Mouse (Mus musculus): ENCODE measurements around the gene Fbxo24. TPM values are rescaled to one million over a fixed set of nuclear protein-coding genes. Genes with fewer than 3 reads are reported as not detected.
"Not testable (repeated sequence)": the region's sequence is repeated elsewhere in the genome, so short reads cannot be mapped to it uniquely, and the experiment has no call there.

Fbxo24 gene
- polyA plus RNA-seq, 1 experiment from 2014 or later, result 0.09 TPM

DNA sequence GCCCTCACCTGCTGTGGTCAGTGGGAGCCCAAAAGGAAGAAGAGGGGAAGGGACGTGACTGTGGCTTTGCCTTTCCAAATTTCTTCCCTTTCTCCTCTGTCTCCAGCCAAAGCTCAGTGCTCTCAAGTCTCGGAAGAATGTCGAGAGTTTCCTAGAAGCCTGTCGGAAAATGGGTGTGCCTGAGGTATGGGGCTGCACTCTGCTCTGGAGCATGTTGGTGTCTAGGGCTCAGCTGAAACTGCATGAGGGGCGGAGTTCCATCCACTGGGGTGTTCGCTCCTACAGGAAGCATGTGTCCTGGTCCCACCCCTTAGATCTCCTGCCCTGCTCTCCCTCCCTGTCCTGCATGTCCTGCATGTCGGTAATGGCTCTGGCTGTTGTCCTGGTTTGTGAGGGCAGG, 10.7 kb upstream of the Fbxo24 start:
- Histone ChIP-seq H3K27ac (no peak overlapping the region), H3K9me3 (no peaks in the 10 kb centered on the region), H3K4me3 (no peak overlapping the region), H3K36me3 (peaks cover 78% of the 10 kb centered on the region), H3K9ac (no peak overlapping the region), H3K4me2 (no peak overlapping the region), H3K4me1 (peaks cover 9% of the 10 kb centered on the region), H3K27me3 (peaks cover 15% of the 10 kb centered on the region)
- ATAC-seq (ENCODE audit: insufficient number of reproducible peaks, low FRiP score, low TSS enrichment, low read depth), result no peak
- WGBS, result 75% methylated on average over 7 of the region's 7 CpGs

- no peak overlapping the region for H3K4me2 ChIP-seq
- H3K4me3 ChIP-seq, result no peak overlapping the region
- 67% methylated on average over 12 of the region's 12 CpGs for WGBS
- H3K27me3 ChIP-seq, result no peaks in the 10 kb centered on the region
- H3K36me3 ChIP-seq, result peaks cover 45% of the 10 kb centered on the region
- H3K27ac ChIP-seq, result 0 out of 2 replicates have a peak overlapping the region, but pooled peaks have one; percentile 3
- no peak for ATAC-seq (ENCODE audit: insufficient number of reproducible peaks, low FRiP score, low TSS enrichment, low read depth)
- H3K4me1 ChIP-seq, result peaks cover 38% of the 10 kb centered on the region
- H3K9me3 ChIP-seq, result no peaks in the 10 kb centered on the region
- H3K9ac ChIP-seq, result no peak overlapping the region
Observed at GRCm38 (mm10) chr5:137633397-137634084, 4.7 kb upstream of the Fbxo24 start.

DNA sequence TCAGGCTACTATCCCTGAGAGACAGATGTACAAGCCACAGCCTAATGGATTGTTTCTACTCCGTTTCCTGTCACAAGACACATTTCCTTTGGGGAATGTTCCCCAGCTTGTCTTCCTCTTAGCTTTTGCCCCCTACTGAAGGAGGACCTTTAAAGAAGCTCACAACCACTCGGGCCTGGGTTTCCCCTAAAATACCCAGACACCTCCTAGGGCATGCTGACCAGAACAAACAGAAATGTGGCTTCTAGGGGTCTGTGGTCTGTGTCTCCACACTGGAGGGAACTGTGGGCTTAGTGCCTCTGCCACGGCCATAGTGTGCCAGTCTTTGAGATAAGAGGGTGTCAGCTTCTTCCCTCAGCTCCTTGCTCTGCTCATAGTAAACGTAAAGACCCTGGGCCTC, 2.8 kb upstream of the Fbxo24 start:
- H3K27ac ChIP-seq, result peak overlapping the region; percentile 43; the same call in 1 of the 2 replicates
- peaks cover 44% of the 10 kb centered on the region for H3K4me1 ChIP-seq
- WGBS, result 65% methylated on average over 4 of the region's 4 CpGs
- ATAC-seq (ENCODE audit: insufficient number of reproducible peaks, low FRiP score, low TSS enrichment, low read depth), result no peak
- no peak overlapping the region; the same call in 1 of the 2 replicates for H3K4me3 ChIP-seq
- no peak overlapping the region for H3K4me2 ChIP-seq
- peaks cover 25% of the 10 kb centered on the region for H3K36me3 ChIP-seq
- H3K9ac ChIP-seq, result no peak overlapping the region
- no peaks in the 10 kb centered on the region for H3K27me3 ChIP-seq
- H3K9me3 ChIP-seq, result no peaks in the 10 kb centered on the region

GRCm38 (mm10) chr5:137631171-137631570, 2.4 kb upstream of the Fbxo24 start:
- peaks cover 21% of the 10 kb centered on the region for H3K36me3 ChIP-seq
- no peak overlapping the region; the same call in 1 of the 2 replicates for H3K4me3 ChIP-seq
- peaks cover 44% of the 10 kb centered on the region for H3K4me1 ChIP-seq
- peak overlapping the region; percentile 91 for H3K27ac ChIP-seq
- no peak overlapping the region for H3K9ac ChIP-seq
- no peaks in the 10 kb centered on the region for H3K9me3 ChIP-seq
- ATAC-seq (ENCODE audit: insufficient number of reproducible peaks, low FRiP score, low TSS enrichment, low read depth), result no peak
- H3K4me2 ChIP-seq, result peak overlapping the region; percentile 88; the same call in 1 of the 2 replicates
- 61% methylated on average over 9 of the region's 9 CpGs for WGBS
- no peaks in the 10 kb centered on the region for H3K27me3 ChIP-seq

DNA sequence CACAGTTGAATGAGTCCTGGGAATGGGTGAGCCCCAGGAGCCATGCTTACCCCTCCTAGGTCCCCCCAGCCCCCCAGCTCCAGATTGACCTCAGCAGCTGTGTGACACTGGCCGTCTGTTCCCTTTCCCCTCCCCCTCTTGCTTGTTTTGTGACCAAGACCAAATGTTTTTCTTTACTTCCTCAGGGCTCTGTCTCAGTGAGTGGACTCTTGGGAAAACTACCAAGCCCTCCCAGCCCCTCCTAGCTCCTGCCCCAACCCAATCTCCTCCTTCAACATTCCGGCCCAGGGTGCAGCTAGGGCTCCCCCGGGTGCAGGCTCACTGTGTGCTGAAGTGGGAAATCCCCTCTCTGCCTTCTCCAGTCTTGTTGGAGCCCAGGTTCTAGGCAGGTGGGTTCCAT, 1.8 kb upstream of the Fbxo24 start:
- Histone ChIP-seq H3K27ac (peak overlapping the region; percentile 91), H3K36me3 (peaks cover 16% of the 10 kb centered on the region), H3K27me3 (no peaks in the 10 kb centered on the region), H3K9me3 (no peaks in the 10 kb centered on the region), H3K4me2 (peak overlapping the region; percentile 88), H3K4me1 (peaks cover 44% of the 10 kb centered on the region), H3K9ac (0 out of 2 replicates have a peak overlapping the region, but pooled peaks have one; percentile 79), H3K4me3 (peak overlapping the region; percentile 98)
- 17% methylated on average over 3 of the region's 3 CpGs for WGBS
- no peak for ATAC-seq (ENCODE audit: insufficient number of reproducible peaks, low FRiP score, low TSS enrichment, low read depth)

- Histone ChIP-seq H3K9me3 (no peaks in the 10 kb centered on the region), H3K4me2 (peak overlapping the region; percentile 88), H3K27ac (peak overlapping the region; percentile 91), H3K4me1 (peaks cover 44% of the 10 kb centered on the region), H3K9ac (peak overlapping the region; percentile 79; the same call in 1 of the 2 replicates), H3K4me3 (peak overlapping the region; percentile 98), H3K27me3 (no peaks in the 10 kb centered on the region), H3K36me3 (peaks cover 11% of the 10 kb centered on the region)
- WGBS, result 14% methylated on average over 6 of the region's 6 CpGs
- ATAC-seq (ENCODE audit: insufficient number of reproducible peaks, low FRiP score, low TSS enrichment, low read depth), result no peak
Observed at GRCm38 (mm10) chr5:137629906-137630545, 1.2 kb upstream of the Fbxo24 start.

- 0% methylated on average over 23 of the region's 23 CpGs for WGBS
- ATAC-seq (ENCODE audit: insufficient number of reproducible peaks, low FRiP score, low TSS enrichment, low read depth), result no peak
- H3K4me1 ChIP-seq, result peaks cover 49% of the 10 kb centered on the region
Observed at GRCm38 (mm10) chr5:137629306-137629721, 512 bp upstream of the Fbxo24 start.

DNA sequence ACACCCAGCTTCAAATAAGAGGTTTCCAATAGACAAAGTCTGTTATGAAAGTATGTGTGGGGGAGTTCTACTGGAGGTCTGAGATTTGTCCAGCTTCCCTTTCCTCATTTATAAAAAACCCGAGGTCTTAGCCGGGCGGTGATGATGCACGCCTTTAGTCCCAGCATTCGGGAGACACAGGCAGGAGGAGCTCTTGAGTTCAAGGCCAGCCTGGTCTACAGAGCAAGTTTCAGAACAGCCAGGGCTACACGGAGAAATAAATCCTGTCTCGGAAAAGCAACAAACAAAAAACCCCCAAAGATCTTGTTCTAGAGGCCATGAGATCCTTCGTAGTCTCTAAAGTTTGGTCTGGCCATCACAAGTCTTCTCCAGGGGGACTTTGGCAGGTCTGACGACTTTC, 811 bp downstream of the Fbxo24 start:
- Histone ChIP-seq H3K9me3 (no peaks in the 10 kb centered on the region), H3K4me3 (peak overlapping the region; percentile 98), H3K9ac (peak overlapping the region; percentile 35), H3K4me2 (peak overlapping the region; percentile 52), H3K4me1 (peaks cover 44% of the 10 kb centered on the region), H3K36me3 (no peaks in the 10 kb centered on the region; the same call in 1 of the 2 replicates), H3K27ac (peak overlapping the region; percentile 84), H3K27me3 (no peaks in the 10 kb centered on the region)
- ATAC-seq (ENCODE audit: insufficient number of reproducible peaks, low FRiP score, low TSS enrichment, low read depth), result no peak
- under 1% methylated on average over 9 of the region's 9 CpGs for WGBS

More at GRCm38 (mm10) chr5:137629306-137629721, 512 bp upstream of the Fbxo24 start:
- peak overlapping the region; percentile 98 for H3K4me3 ChIP-seq
- peak overlapping the region; percentile 88 for H3K4me2 ChIP-seq
- H3K9me3 ChIP-seq, result no peaks in the 10 kb centered on the region
- peak overlapping the region; percentile 91 for H3K27ac ChIP-seq
- H3K27me3 ChIP-seq, result no peaks in the 10 kb centered on the region
- peaks cover 10% of the 10 kb centered on the region for H3K36me3 ChIP-seq
- H3K9ac ChIP-seq, result peak overlapping the region; percentile 79

GRCm38 (mm10) chr5:137623937-137624530, 4.8 kb downstream of the Fbxo24 start:
- Histone ChIP-seq H3K9ac (no peak overlapping the region), H3K27me3 (no peaks in the 10 kb centered on the region), H3K27ac (no peak overlapping the region), H3K4me2 (no peak overlapping the region), H3K4me1 (peaks cover 10% of the 10 kb centered on the region), H3K36me3 (no peaks in the 10 kb centered on the region), H3K4me3 (no peak overlapping the region), H3K9me3 (no peaks in the 10 kb centered on the region)
- 82% methylated on average over 11 of the region's 11 CpGs for WGBS
- ATAC-seq (ENCODE audit: insufficient number of reproducible peaks, low FRiP score, low TSS enrichment, low read depth), result no peak

DNA sequence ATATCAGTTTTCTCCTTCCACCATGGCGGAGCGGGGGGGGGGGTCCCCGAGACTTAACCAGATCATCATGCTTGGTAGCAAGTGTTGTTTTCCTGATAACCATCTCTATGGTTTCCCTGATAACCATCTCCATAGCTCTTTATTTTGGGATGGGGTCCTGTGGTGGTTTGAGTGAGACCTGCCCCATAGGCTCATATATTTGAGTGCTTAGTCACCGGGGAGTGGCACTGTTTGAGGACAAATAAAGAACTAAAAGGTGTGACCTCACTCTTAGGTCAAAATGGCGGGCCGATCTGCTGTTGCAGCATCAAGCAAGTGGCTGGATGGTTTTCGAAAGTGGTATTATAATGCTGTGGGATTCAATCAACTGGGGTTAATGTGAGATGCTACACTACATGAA, 13.5 kb downstream of the Fbxo24 start:
- ATAC-seq (ENCODE audit: insufficient number of reproducible peaks, low FRiP score, low TSS enrichment, low read depth), result no peak
- 91% methylated on average over 7 of the region's 7 CpGs for WGBS

GRCm38 (mm10) chr5:137614921-137615320, 13.9 kb downstream of the Fbxo24 start:
- not testable (repeated sequence) for H3K9ac ChIP-seq; H3K36me3 ChIP-seq; H3K27me3 ChIP-seq; ATAC-seq (ENCODE audit: insufficient number of reproducible peaks, low FRiP score, low TSS enrichment, low read depth); H3K9me3 ChIP-seq; H3K4me3 ChIP-seq; H3K27ac ChIP-seq; H3K4me2 ChIP-seq
- WGBS, result 89% methylated on average over 2 of the region's 2 CpGs
- H3K4me1 ChIP-seq, result peaks cover 38% of the 10 kb centered on the region

More for the DNA sequence above, 13.5 kb downstream of the Fbxo24 start:
- Histone ChIP-seq H3K4me1 (peaks cover 34% of the 10 kb centered on the region), H3K4me3 (no peak overlapping the region), H3K36me3 (no peaks in the 10 kb centered on the region), H3K9me3 (no peaks in the 10 kb centered on the region), H3K9ac (no peak overlapping the region), H3K4me2 (no peak overlapping the region), H3K27me3 (no peaks in the 10 kb centered on the region), H3K27ac (no peak overlapping the region)

DNA sequence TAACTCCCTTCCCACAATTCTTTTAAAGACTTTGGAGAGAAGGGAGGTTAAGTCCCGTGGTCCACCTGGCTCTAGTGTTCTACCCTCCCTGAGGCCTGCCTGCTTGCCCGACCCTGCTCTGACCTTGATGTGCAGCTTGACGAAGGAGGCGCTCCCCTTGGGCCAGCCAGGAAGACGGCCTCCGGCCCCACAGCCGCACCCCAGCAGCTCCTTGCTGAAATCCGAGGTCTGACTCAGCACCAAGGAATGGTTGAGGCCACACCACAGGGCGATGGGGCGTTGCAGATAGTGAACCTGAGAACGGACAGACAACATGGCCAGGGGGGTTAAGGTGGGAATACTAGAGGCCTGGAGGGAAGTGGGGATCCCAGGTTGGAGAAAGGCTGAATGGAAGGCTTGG, 15.3 kb downstream of the Fbxo24 start, which contains the start of gene Pcolce:
TSS of gene Pcolce (minus strand) at position 235 of the 400 bp plus-strand sequence.
- Histone ChIP-seq H3K27me3 (no peaks in the 10 kb centered on the region), H3K9me3 (no peaks in the 10 kb centered on the region), H3K9ac (no peak within 1 kb of the TSS), H3K4me2 (no peak within 1 kb of the TSS), H3K36me3 (no peaks in the 10 kb centered on the region), H3K4me3 (no peak within 1 kb of the TSS), H3K4me1 (peaks cover 51% of the 10 kb centered on the region), H3K27ac (peak within 1 kb of the TSS; percentile 96; the same call in 1 of the 2 replicates)
- ATAC-seq (ENCODE audit: insufficient number of reproducible peaks, low FRiP score, low TSS enrichment, low read depth), result no peak
- WGBS, result 37% methylated on average over 11 of the region's 11 CpGs

Data from limb, embryonic 15.5 days (tissue).